Mouse (Mus musculus): ENCODE measurements around the gene Wrap73. TPM values are rescaled to one million over a fixed set of nuclear protein-coding genes. Genes with fewer than 3 reads are reported as not detected.

The Wrap73 gene
- polyA plus RNA-seq, 1 experiment from 2014 or later = 46.8 TPM

- H3K4me1 ChIP-seq (replicated peaks; ENCODE audit: control insufficient read depth, insufficient read depth, low read length) = peaks cover 12% of the 10 kb centered on the region
- H3K4me2 ChIP-seq = peak overlapping the region; percentile 49
- no peaks in the 10 kb centered on the region for H3K9me3 ChIP-seq (ENCODE audit: control insufficient read depth, low read length)
- H3K36me3 ChIP-seq (ENCODE audit: control insufficient read depth, insufficient read depth, low read length) = no peaks in the 10 kb centered on the region
- H3K27ac ChIP-seq (ENCODE audit: low read depth, low read length) = no peak overlapping the region
- H3K27me3 ChIP-seq (replicated peaks; ENCODE audit: control insufficient read depth, insufficient read depth, low read length) = peaks cover 56% of the 10 kb centered on the region
- no peak overlapping the region for H3K9ac ChIP-seq (ENCODE audit: low read depth, low read length)
- WGBS = 3% methylated on average over 42 of the region's 42 CpGs
- ATAC-seq (replicated peaks; ENCODE audit: low FRiP score) = no peak
- H3K4me3 ChIP-seq (ENCODE audit: low read depth, low read length) = peak overlapping the region; percentile 90
- DNase-seq (ENCODE audit: low spot score) = no peak
Observed at GRCm38 (mm10) chr4:154141009-154141867, 934 bp upstream of the Wrap73 start.

- Histone ChIP-seq H3K27ac (ENCODE audit: low read depth, low read length) (no peak overlapping the region), H3K27me3 (replicated peaks; ENCODE audit: control insufficient read depth, insufficient read depth, low read length) (peaks cover 23% of the 10 kb centered on the region), H3K9ac (ENCODE audit: low read depth, low read length) (no peak overlapping the region), H3K4me3 (ENCODE audit: low read depth, low read length) (no peak overlapping the region), H3K36me3 (ENCODE audit: control insufficient read depth, insufficient read depth, low read length) (peaks cover 4% of the 10 kb centered on the region; the same call in 1 of the 2 replicates), H3K4me2 (no peak overlapping the region), H3K9me3 (ENCODE audit: control insufficient read depth, low read length) (no peaks in the 10 kb centered on the region), H3K4me1 (replicated peaks; ENCODE audit: control insufficient read depth, insufficient read depth, low read length) (peaks cover 12% of the 10 kb centered on the region)
- no peak for DNase-seq (ENCODE audit: low spot score)
- WGBS = 84% methylated on average over 3 of the region's 3 CpGs
- no peak for ATAC-seq (replicated peaks; ENCODE audit: low FRiP score)
Observed at GRCm38 (mm10) chr4:154144712-154145111, 2.5 kb downstream of the Wrap73 start.

GRCm38 (mm10) chr4:154146342-154146741, 4.2 kb downstream of the Wrap73 start:
- WGBS = 81% methylated on average over 10 of the region's 10 CpGs
- H3K4me3 ChIP-seq (ENCODE audit: low read depth, low read length) = no peak overlapping the region
- H3K9ac ChIP-seq (ENCODE audit: low read depth, low read length) = no peak overlapping the region
- peaks cover 9% of the 10 kb centered on the region; the same call in 1 of the 2 replicates for H3K36me3 ChIP-seq (ENCODE audit: control insufficient read depth, insufficient read depth, low read length)
- no peak overlapping the region for H3K4me2 ChIP-seq
- DNase-seq (ENCODE audit: low spot score) (no peak), ATAC-seq (replicated peaks; ENCODE audit: low FRiP score) (no peak)
- H3K27me3 ChIP-seq (replicated peaks; ENCODE audit: control insufficient read depth, insufficient read depth, low read length) = peaks cover 6% of the 10 kb centered on the region
- H3K9me3 ChIP-seq (ENCODE audit: control insufficient read depth, low read length) = no peaks in the 10 kb centered on the region
- no peak overlapping the region for H3K27ac ChIP-seq (ENCODE audit: low read depth, low read length)
- peaks cover 8% of the 10 kb centered on the region for H3K4me1 ChIP-seq (replicated peaks; ENCODE audit: control insufficient read depth, insufficient read depth, low read length)

DNA sequence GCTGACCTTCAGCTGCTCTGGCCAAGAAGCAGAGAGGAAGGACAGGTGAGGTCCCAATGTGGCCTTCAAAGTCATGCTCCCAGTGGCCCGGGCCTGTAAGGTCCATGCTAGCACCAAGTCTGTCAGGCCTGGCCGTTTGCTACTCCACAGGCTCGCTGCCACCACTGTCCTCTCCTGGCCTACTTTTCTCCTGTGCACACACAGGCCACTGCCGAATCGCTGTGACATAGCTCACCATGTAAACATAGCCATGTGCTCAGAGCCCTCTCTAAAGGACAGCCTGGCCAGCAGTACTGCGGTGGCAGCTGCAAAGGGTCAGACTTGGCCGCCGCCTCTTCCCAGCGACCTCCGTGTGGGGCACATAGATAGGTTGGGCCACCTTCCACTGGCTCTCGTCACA, 11.9 kb downstream of the Wrap73 start:
- WGBS = 77% methylated on average over 11 of the region's 11 CpGs
- H3K9ac ChIP-seq (ENCODE audit: low read depth, low read length) = no peak overlapping the region
- no peaks in the 10 kb centered on the region for H3K27me3 ChIP-seq (replicated peaks; ENCODE audit: control insufficient read depth, insufficient read depth, low read length)

DNA sequence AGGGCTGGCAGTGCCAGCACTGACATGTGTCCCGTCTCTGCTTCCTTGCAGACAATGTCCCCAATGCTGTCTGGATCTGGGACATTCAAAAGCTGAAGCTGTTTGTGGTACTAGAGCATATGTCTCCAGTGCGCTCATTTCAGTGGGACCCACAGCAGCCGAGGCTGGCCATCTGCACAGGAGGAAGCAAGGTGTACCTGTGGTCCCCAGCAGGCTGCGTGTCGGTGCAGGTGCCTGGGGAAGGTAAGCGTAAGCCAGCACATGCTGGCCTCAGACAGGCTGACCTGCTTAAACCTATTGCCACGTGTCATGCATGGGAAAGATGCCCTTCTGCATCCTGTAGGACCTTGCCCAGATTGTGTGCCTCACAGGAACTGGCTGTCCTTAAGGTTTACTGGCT, 13.9 kb downstream of the Wrap73 start:
- Histone ChIP-seq H3K9me3 (ENCODE audit: control insufficient read depth, low read length) (no peaks in the 10 kb centered on the region), H3K9ac (ENCODE audit: low read depth, low read length) (no peak overlapping the region), H3K4me1 (replicated peaks; ENCODE audit: control insufficient read depth, insufficient read depth, low read length) (peaks cover 7% of the 10 kb centered on the region), H3K4me2 (no peak overlapping the region), H3K27ac (ENCODE audit: low read depth, low read length) (no peak overlapping the region), H3K4me3 (ENCODE audit: low read depth, low read length) (no peak overlapping the region), H3K27me3 (replicated peaks; ENCODE audit: control insufficient read depth, insufficient read depth, low read length) (no peaks in the 10 kb centered on the region), H3K36me3 (ENCODE audit: control insufficient read depth, insufficient read depth, low read length) (peaks cover 46% of the 10 kb centered on the region)
- WGBS = 89% methylated on average over 7 of the region's 7 CpGs
- DNase-seq (ENCODE audit: low spot score) = no peak
- ATAC-seq (replicated peaks; ENCODE audit: low FRiP score) = no peak

More for the DNA sequence above, 11.9 kb downstream of the Wrap73 start:
- H3K4me2 ChIP-seq = no peak overlapping the region
- DNase-seq (ENCODE audit: low spot score) (no peak), ATAC-seq (replicated peaks; ENCODE audit: low FRiP score) (no peak)
- H3K4me1 ChIP-seq (replicated peaks; ENCODE audit: control insufficient read depth, insufficient read depth, low read length) = peaks cover under 1% of the 10 kb centered on the region
- no peaks in the 10 kb centered on the region for H3K9me3 ChIP-seq (ENCODE audit: control insufficient read depth, low read length)
- peaks cover 51% of the 10 kb centered on the region for H3K36me3 ChIP-seq (ENCODE audit: control insufficient read depth, insufficient read depth, low read length)
- H3K27ac ChIP-seq (ENCODE audit: low read depth, low read length) = no peak overlapping the region
- H3K4me3 ChIP-seq (ENCODE audit: low read depth, low read length) = no peak overlapping the region

DNA sequence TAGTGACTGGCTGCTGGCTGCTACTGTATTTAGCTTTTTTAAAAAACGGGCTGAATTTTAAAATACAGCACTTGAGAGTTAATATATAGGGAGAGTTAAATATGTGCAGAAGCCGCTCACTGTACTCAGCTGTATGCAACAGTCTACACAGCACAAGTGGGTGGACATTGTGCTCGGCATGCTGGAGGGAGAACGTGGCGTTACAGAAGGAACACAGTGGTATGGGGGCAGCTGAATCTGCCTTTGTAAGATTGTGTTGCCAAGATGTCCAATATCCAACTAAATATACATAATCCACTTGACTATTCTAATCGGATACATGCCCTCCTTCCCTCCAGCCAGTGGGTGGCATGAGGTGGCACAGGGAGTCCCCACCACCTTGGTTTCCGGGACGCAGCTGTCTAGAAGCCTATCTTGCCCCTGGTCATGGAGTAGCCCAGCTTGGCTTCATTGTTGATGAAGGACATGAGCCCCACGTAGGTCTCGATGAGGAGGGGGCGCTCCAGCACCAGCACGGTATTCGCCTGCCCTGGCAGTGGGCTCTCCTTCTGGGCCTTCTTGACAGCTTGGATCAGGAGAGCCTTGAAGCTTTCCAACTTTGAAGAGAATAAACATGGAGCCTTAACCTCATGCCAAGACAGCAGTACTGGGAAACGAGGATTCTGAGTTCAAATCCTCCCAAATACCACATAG, 15.9 kb downstream of the Wrap73 start:
- no peak overlapping the region for H3K9ac ChIP-seq (ENCODE audit: low read depth, low read length)
- H3K4me1 ChIP-seq (replicated peaks; ENCODE audit: control insufficient read depth, insufficient read depth, low read length) = peaks cover 13% of the 10 kb centered on the region
- WGBS = 93% methylated on average over 14 of the region's 14 CpGs
- H3K36me3 ChIP-seq (ENCODE audit: control insufficient read depth, insufficient read depth, low read length) = peaks cover 40% of the 10 kb centered on the region
- no peaks in the 10 kb centered on the region for H3K9me3 ChIP-seq (ENCODE audit: control insufficient read depth, low read length)
- H3K27me3 ChIP-seq (replicated peaks; ENCODE audit: control insufficient read depth, insufficient read depth, low read length) = no peaks in the 10 kb centered on the region
- H3K27ac ChIP-seq (ENCODE audit: low read depth, low read length) = no peak overlapping the region
- no peak overlapping the region for H3K4me2 ChIP-seq
- DNase-seq (ENCODE audit: low spot score) (no peak), ATAC-seq (replicated peaks; ENCODE audit: low FRiP score) (no peak)
- no peak overlapping the region for H3K4me3 ChIP-seq (ENCODE audit: low read depth, low read length)

- Histone ChIP-seq H3K27me3 (replicated peaks; ENCODE audit: control insufficient read depth, insufficient read depth, low read length) (no peaks in the 10 kb centered on the region), H3K4me3 (ENCODE audit: low read depth, low read length) (peak overlapping the region; percentile 92), H3K4me2 (peak overlapping the region; percentile 85), H3K36me3 (ENCODE audit: control insufficient read depth, insufficient read depth, low read length) (peaks cover 37% of the 10 kb centered on the region), H3K27ac (ENCODE audit: low read depth, low read length) (peak overlapping the region; percentile 89), H3K4me1 (replicated peaks; ENCODE audit: control insufficient read depth, insufficient read depth, low read length) (peaks cover 13% of the 10 kb centered on the region), H3K9ac (ENCODE audit: low read depth, low read length) (peak overlapping the region; percentile 84; the same call in 1 of the 2 replicates), H3K9me3 (ENCODE audit: control insufficient read depth, low read length) (no peaks in the 10 kb centered on the region)
- 19% methylated on average over 6 of the region's 6 CpGs for WGBS
- ATAC-seq (replicated peaks; ENCODE audit: low FRiP score) = peak; percentile 27
- peak; percentile 81 for DNase-seq (ENCODE audit: low spot score)
Observed at GRCm38 (mm10) chr4:154159002-154159401, 16.8 kb downstream of the Wrap73 start.

GRCm38 (mm10) chr4:154159961-154160537, 17.9 kb downstream of the Wrap73 start:
- peak overlapping the region; percentile 84 for H3K9ac ChIP-seq (ENCODE audit: low read depth, low read length)
- H3K9me3 ChIP-seq (ENCODE audit: control insufficient read depth, low read length) = no peaks in the 10 kb centered on the region
- peak overlapping the region; percentile 85 for H3K4me2 ChIP-seq
- ATAC-seq (replicated peaks; ENCODE audit: low FRiP score) (peak; percentile 24), DNase-seq (ENCODE audit: low spot score) (no peak)
- H3K27me3 ChIP-seq (replicated peaks; ENCODE audit: control insufficient read depth, insufficient read depth, low read length) = no peaks in the 10 kb centered on the region
- H3K36me3 ChIP-seq (ENCODE audit: control insufficient read depth, insufficient read depth, low read length) = peaks cover 31% of the 10 kb centered on the region
- H3K4me1 ChIP-seq (replicated peaks; ENCODE audit: control insufficient read depth, insufficient read depth, low read length) = peaks cover 13% of the 10 kb centered on the region
- 3% methylated on average over 39 of the region's 47 CpGs for WGBS
- peak overlapping the region; percentile 89 for H3K27ac ChIP-seq (ENCODE audit: low read depth, low read length)
- peak overlapping the region; percentile 92 for H3K4me3 ChIP-seq (ENCODE audit: low read depth, low read length)

Measured in liver, embryonic 11.5 days (tissue).